Mouse (Mus musculus) lung, postnatal 0 days (tissue): ENCODE data around the gene Kif1bp. TPM values are rescaled to one million over a fixed set of nuclear protein-coding genes. Genes with fewer than 3 reads are reported as not detected.

Experiments
- ATAC-seq: fragments of 200-750 bp; cut with Nextera tagmentation; 2 replicates; pipeline ENCODE4 v1.8.0; 2017; ENCODE audit warnings: moderate library complexity
- DNase-seq: peaks from one replicate; pipeline ENCODE4 v3.0.0-alpha.2; 2016; ENCODE audit warnings: low spot score
- H3K27ac ChIP-seq: fragments of 300-500 bp; sonication (generic); 2 replicates; pipeline ENCODE4 v1.5.1; 2014; ENCODE audit warnings: antibody characterized with exemption, mild to moderate bottlenecking, low read length, mixed read lengths
- H3K27me3 ChIP-seq: fragments of 300-500 bp; sonication (generic); replicated peaks from 2 replicates; pipeline ENCODE4 v1.6.1; 2014; ENCODE audit warnings: low read length, mixed read lengths; ENCODE audit not compliant: insufficient read depth
- H3K36me3 ChIP-seq: fragments of 300-500 bp; sonication (generic); 2 replicates; pipeline ENCODE4 v1.6.1; 2014; ENCODE audit warnings: low read length, mixed read lengths; ENCODE audit not compliant: insufficient read depth
- H3K4me1 ChIP-seq: fragments of 300-500 bp; sonication (generic); 2 replicates; pipeline ENCODE4 v1.6.1; 2014; ENCODE audit warnings: antibody characterized with exemption, low read depth, low read length, mixed read lengths; ENCODE audit not compliant: insufficient read depth
- H3K4me2 ChIP-seq: fragments of 300-500 bp; sonication (generic); replicated peaks from 2 replicates; pipeline ENCODE4 v1.6.1; 2014; ENCODE audit warnings: low read depth, mild to moderate bottlenecking, low read length, moderate library complexity, mixed read lengths
- H3K4me3 ChIP-seq: fragments of 300-500 bp; sonication (generic); 2 replicates; pipeline ENCODE4 v1.5.1; 2014; ENCODE audit warnings: low read depth, low read length
- H3K9ac ChIP-seq: fragments of 300-500 bp; sonication (generic); replicated peaks from 2 replicates; pipeline ENCODE4 v1.6.1; 2014; ENCODE audit warnings: low read depth, mild to moderate bottlenecking
- H3K9me3 ChIP-seq: fragments of 300-500 bp; sonication (generic); 2 replicates; pipeline ENCODE4 v1.6.1; 2016; ENCODE audit warnings: low read length, mixed read lengths
- CTCF ChIP-seq: IDR thresholded peaks from 2 replicates; pipeline ENCODE4 v1.5.1; 2016; ENCODE audit warnings: antibody characterized with exemption, mild to moderate bottlenecking
- EP300 ChIP-seq: IDR thresholded peaks from 2 replicates; pipeline ENCODE4 v1.6.1; 2016; ENCODE audit warnings: antibody characterized with exemption, mild to moderate bottlenecking, control low read depth
- WGBS: fragments of 180-500 bp; shearing (Covaris S2); extraction: QIAGEN DNeasy Blood & Tissue Kit; methylation state at CpG from one replicate; pipeline ENCODE4 v1.1.7; 2014; 5-methylcytosine and 5-hydroxymethylcytosine counted together
- polyA plus RNA-seq: library from polyadenylated mRNA; unstranded; fragments of >200 nt; fragmentation: Nextera tagmentation; extraction: Ambion mirVana; gene quantifications from 2 replicates; pipeline ENCODE4 v1.2.1, GENCODE M21; 2015

The Kif1bp gene
- 21.8 and 22.8 TPM in 2 replicates for polyA plus RNA-seq

DNA sequence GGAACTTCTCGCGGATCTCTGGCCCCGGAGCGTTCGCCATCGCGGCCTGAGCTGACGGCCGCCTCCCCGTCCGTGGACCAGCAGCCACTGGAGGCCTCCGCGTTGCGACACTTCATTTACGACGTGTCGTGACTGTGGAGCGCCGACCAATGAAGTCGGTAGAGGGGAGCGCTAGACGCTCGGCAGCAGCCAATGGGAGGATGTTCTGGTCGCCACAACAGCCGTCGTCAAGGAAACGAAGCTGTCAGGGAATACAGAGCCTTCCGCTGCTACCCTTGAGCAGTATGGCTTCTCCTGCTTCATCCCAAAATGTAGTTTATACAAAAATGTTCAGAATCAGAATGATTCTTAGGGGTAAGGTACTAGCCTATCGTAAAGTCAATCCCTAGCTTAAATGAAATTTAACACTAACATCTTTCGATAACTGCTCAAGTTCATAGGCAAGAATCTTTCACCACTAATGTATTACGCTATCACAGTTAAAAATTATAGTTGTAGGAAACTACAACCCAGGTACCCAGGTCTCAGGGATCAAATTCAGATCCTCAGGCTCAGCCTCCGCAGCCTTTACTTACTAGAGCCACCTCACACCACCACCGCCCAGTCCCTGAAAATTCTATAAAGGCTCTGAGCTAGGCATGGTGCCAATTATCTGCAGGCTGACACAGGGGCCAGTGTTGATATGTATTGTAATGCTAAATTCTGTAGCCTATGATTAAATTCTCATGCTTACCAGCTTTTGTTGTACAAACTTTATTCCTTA, at the start of gene Kif1bp:
Gene Kif1bp (minus strand): TSS at position 120 of the 763 bp plus-strand sequence.
- H3K9ac ChIP-seq = peak within 1 kb of the TSS; percentile 56
- H3K9me3 ChIP-seq = no peaks in the 10 kb centered on the region
- WGBS = 4% methylated on average over 32 of the region's 33 CpGs
- peak within 1 kb of the TSS; percentile 87 for H3K4me3 ChIP-seq
- peak within 1 kb of the TSS; percentile 62; the same call in 1 of the 2 replicates for H3K27ac ChIP-seq
- H3K27me3 ChIP-seq = no peaks in the 10 kb centered on the region
- DNase-seq (peak; percentile 99), ATAC-seq (peak; percentile 100)
- H3K4me2 ChIP-seq = peak within 1 kb of the TSS; percentile 87
- TF ChIP-seq CTCF (no peak), EP300 (no peak)
- peaks cover 10% of the 10 kb centered on the region; the same call in 1 of the 2 replicates for H3K4me1 ChIP-seq
- peaks cover 23% of the 10 kb centered on the region for H3K36me3 ChIP-seq

DNA sequence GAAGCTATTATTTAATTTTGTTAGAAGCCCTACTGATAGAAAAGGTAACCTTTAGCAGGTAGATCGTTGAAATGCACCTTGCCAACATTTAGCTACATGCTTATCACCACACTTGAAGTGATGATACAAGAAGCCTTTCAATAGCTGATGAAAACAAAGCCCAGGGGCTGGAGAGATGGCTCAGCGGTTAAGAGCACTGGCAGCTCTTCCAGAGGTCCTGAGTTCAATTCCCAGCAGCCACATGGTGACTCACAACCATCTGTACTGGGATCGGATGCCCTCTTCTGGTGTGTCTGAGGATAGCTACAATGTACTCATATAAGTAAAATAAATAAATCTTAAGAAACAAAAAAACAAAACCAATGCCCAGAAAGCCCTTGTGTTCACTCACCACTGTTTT, 25.9 kb upstream of the Kif1bp start:
- Histone ChIP-seq H3K4me3 (no peak overlapping the region), H3K9ac (no peak overlapping the region), H3K27me3 (no peaks in the 10 kb centered on the region), H3K4me1 (no peaks in the 10 kb centered on the region; the same call in 1 of the 2 replicates), H3K9me3 (no peaks in the 10 kb centered on the region), H3K4me2 (no peak overlapping the region), H3K36me3 (no peaks in the 10 kb centered on the region), H3K27ac (no peak overlapping the region)
- ATAC-seq = no peak
- 90% methylated on average over 3 of the region's 3 CpGs for whole genome bisulfite sequencing
- no peak for DNase-seq
- no peak for TF ChIP-seq EP300
- no peak for TF ChIP-seq CTCF

DNA sequence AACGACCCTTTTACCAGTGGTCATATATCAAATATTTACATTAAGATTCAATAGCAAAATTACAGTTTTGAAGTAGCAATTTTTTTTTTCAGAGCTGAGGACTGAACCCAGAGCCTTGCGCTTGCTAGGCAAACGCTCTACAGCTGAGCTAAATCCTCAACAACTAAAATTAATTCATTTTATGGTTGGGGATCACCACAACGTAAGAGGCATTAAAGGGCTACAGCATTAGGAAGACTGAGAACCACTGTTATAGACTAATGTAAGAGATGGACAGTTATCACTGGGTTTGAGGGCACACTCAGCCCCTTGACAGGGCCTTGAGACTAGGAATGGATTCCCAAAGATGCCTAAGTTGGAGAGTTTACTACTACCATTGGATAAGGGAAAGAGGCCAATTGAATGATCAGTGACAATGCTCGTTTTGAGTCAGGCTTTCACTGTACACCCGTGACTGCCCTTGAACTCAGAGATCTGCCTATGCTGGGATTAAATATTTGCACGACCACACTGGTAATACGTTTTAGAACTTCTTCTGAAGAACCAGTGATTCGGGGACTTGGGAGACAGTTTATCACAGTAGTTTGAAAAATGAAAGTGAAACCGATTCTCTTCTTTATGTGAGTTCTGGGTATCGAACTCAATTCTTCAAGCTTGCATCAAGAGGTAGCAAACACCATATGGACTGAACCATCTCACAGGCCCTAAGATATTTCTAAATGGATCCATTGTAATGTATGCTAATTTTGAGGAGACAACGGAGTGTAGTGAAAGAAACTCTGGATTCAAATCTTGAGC, 25.2 kb upstream of the Kif1bp start:
- WGBS = 79% methylated on average over 12 of the region's 12 CpGs
- no peak overlapping the region for H3K4me3 ChIP-seq
- TF ChIP-seq EP300 = no peak

DNA sequence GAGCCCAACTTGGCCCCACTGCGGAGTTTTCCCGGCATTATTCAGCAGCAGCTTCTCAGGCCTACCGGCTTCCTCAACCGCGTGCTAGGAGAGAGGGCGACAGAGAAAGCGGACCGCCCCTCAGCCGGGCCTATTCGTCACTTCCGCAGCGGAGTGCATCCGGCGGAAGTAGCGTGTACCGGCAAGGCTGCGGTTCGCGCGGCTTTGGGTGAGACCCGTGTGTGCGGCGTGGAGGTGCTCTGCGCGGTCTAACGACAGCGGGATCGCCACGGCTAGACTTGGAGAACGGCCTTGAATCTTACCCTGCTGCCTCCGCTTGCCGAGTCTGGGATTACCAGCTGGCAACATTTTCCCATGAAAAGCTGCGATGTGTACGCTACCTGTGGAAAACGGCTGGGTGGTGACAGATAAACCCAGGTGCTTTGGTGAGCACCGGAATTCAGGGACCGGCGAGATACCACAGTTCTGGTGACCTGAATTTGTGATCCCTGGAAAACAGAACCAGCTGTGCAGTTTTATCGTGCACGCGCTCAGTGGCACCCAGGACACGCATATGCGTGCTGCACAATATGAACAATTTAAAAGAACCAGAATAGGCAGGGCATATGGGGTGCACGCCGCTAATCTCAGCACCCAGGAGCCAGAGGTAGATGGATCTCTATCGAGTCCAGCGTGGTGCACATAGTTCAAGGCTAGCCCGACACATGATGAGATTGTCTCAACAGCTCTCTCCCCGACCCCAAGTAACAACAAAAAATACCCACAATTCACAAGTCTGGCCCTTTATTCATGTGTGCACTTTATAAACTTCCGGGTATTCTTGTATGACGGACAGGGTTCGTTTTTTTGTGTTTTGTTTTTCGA, 24.2 kb upstream of the Kif1bp start, which contains the start of gene Ddx21:
Gene Ddx21 (minus strand): TSS at position 105 of the 864 bp plus-strand sequence.
- Histone ChIP-seq H3K9ac (peak within 1 kb of the TSS; percentile 69), H3K36me3 (peaks cover 4% of the 10 kb centered on the region; the same call in 1 of the 2 replicates), H3K4me2 (peak within 1 kb of the TSS; percentile 93), H3K4me3 (peak within 1 kb of the TSS; percentile 71), H3K27me3 (no peaks in the 10 kb centered on the region), H3K9me3 (no peaks in the 10 kb centered on the region), H3K27ac (peak within 1 kb of the TSS; percentile 68), H3K4me1 (no peaks in the 10 kb centered on the region; the same call in 1 of the 2 replicates)
- peak; percentile 98 for ATAC-seq
- WGBS = 5% methylated on average over 53 of the region's 53 CpGs
- DNase-seq = peak; percentile 95
- TF ChIP-seq CTCF (no peak), EP300 (no peak)

More for the DNA sequence above, 25.2 kb upstream of the Kif1bp start:
- ATAC-seq = no peak
- H3K36me3 ChIP-seq = no peaks in the 10 kb centered on the region
- no peaks in the 10 kb centered on the region; the same call in 1 of the 2 replicates for H3K4me1 ChIP-seq
- no peak for DNase-seq
- no peaks in the 10 kb centered on the region for H3K27me3 ChIP-seq
- H3K9ac ChIP-seq = no peak overlapping the region
- H3K4me2 ChIP-seq = no peak overlapping the region
- H3K9me3 ChIP-seq = no peaks in the 10 kb centered on the region
- H3K27ac ChIP-seq = no peak overlapping the region

DNA sequence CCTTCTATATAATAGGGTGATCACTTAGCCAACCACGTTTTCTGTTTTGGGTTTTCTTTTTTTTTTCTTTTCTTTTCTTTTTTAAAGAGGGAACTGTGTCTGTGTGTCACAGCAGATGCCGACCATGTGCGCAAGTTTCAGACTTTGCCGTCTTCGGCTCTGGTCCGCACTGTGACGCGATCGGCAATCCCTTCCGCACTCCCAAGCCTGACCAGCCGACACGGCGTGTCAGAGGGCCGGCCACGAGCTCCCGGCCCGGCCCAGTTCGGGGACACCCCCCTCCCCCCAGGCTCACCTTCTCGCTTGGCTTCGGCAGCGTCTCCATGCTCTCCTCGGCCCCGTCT, 23.5 kb upstream of the Kif1bp start:
- H3K36me3 ChIP-seq = peaks cover 5% of the 10 kb centered on the region; the same call in 1 of the 2 replicates
- peak overlapping the region; percentile 68 for H3K27ac ChIP-seq
- peak overlapping the region; percentile 71 for H3K4me3 ChIP-seq
- no peaks in the 10 kb centered on the region for H3K9me3 ChIP-seq
- DNase-seq (no peak), ATAC-seq (peak; percentile 88)
- TF ChIP-seq CTCF = no peak
- TF ChIP-seq EP300 = no peak
- no peaks in the 10 kb centered on the region for H3K27me3 ChIP-seq
- under 1% methylated on average over 23 of the region's 23 CpGs for WGBS
- peak overlapping the region; percentile 93 for H3K4me2 ChIP-seq
- peak overlapping the region; percentile 69 for H3K9ac ChIP-seq
- no peaks in the 10 kb centered on the region; the same call in 1 of the 2 replicates for H3K4me1 ChIP-seq
